ENCODE assay signal across 13 mouse cellular contexts in genomic region chr3:37707801-37708200, GRCm38 (mm10). TPM values are rescaled to one million over a fixed set of nuclear protein-coding genes. Genes with fewer than 3 reads are reported as not detected.
DNase-seq lines count a peak whose midpoint lies in the region.
"Had no signal": no experiment of that assay in that cellular context is flagged by ENCODE, and none has a peak within 500 bp of the region (broad histone marks: within the 10 kb centered on the region; RNA-seq: fewer than 3 reads in every experiment).

No protein-coding gene starts in this region.

- DNase-seq in layer of hippocampus, adult 11-12 months (ENCODE audit: low spot score), result peak; percentile 60
- DNase-seq in layer of hippocampus, postnatal 25 days (ENCODE audit: extremely low spot score in 1 of 2, low spot score in 1 of 2), result no peak
- peak; percentile 23 for DNase-seq in cerebellum, adult 11 months
- peak; percentile 30 to 39 for DNase-seq in cerebellum, adult 18-20 months
- peak; percentile 40 to 54 for DNase-seq in layer of hippocampus, adult 8-10 months (ENCODE audit: low spot score in 2 of 2)
- DNase-seq in thymus, postnatal 36 days, result no peak
- DNase-seq in left cerebral cortex, postnatal 10 days (ENCODE audit: extremely low spot score in 1 of 2, low spot score in 2 of 2), result no peak
- DNase-seq: adrenal gland, adult 2 months; embryo, embryonic 11 days; heart, postnatal 14 days; liver, postnatal 0 days; lung, postnatal 10 days; right cerebral cortex, postnatal 25 days had no signal

- intact Hi-C loops in left cerebral cortex, postnatal 10 days (cut with DNase I), result no loop called here

RNA-seq across cellular contexts. Expression of gene Gm5148, which starts 16.5 kb away (rescaled TPM):
- 1 to 10 TPM; 3.6 to 4.5 TPM for total RNA-seq in layer of hippocampus, postnatal 25 days (2021)
- 1 to 10 TPM; 4.3 to 5.8 (median 4.8) TPM for total RNA-seq in layer of hippocampus, adult 8-10 months (2022)
- total RNA-seq in left cerebral cortex, postnatal 10 days (2021), result 1 to 10 TPM; 2.1 to 4.1 TPM
- total RNA-seq: heart, postnatal 14 days had no signal

Comparison
In these comparisons a context has a peak if more than half of its experiments do, and no peak if none do; other contexts are left out.
1. DNase-seq: peak in layer of hippocampus, adult 11-12 months (single experiment), cerebellum, adult 11 months (single experiment), cerebellum, adult 18-20 months (2 of 2) and layer of hippocampus, adult 8-10 months (2 of 2); none in layer of hippocampus, postnatal 25 days (0 of 2), thymus, postnatal 36 days (0 of 2) and left cerebral cortex, postnatal 10 days (0 of 2).